Comparison of ENCODE assay signal across 16 mouse cellular contexts in genomic region chr13:106751951-106752350, GRCm38 (mm10).
"Had no signal": no experiment of that assay in that cellular context is flagged by ENCODE, and none has a peak within 500 bp of the region (broad histone marks: within the 10 kb centered on the region; RNA-seq: fewer than 3 reads in every experiment).

No protein-coding gene starts in this region.

- DNase-seq: retina, postnatal 1 day; right cerebral cortex, adult 18-20 months; right cerebral cortex, postnatal 14 days; right cerebral cortex, postnatal 25 days; right cerebral cortex, postnatal 4 days; spleen, adult 18-20 months; thymus, adult 18-20 months; thymus, adult 2 months; thymus, postnatal 14 days; thymus, postnatal 25 days; thymus, postnatal 36 days; thymus, postnatal 4 days had no signal

- H3K27ac ChIP-seq: neural tube, embryonic 13.5 days; neural tube, embryonic 15.5 days; stomach, embryonic 15.5 days; stomach, postnatal 0 days had no signal

- H3K4me3 ChIP-seq: neural tube, embryonic 13.5 days; neural tube, embryonic 15.5 days; stomach, embryonic 15.5 days had no signal
